Mouse (Mus musculus) myocyte (in vitro differentiated cells): Measurements from ENCODE around the gene Dner. TPM values are rescaled to one million over a fixed set of nuclear protein-coding genes. Genes with fewer than 3 reads are reported as not detected.

Experiments used
- H3K27me3 ChIP-seq: one replicate; pipeline ENCODE4 v1.6.1; 2011; ENCODE audit not compliant: control insufficient read depth, insufficient read depth, insufficient read length
- H3K36me3 ChIP-seq: one replicate; pipeline ENCODE4 v1.6.1; 2011; ENCODE audit not compliant: control insufficient read depth, insufficient read depth
- H3K4me2 ChIP-seq: one replicate; pipeline ENCODE4 v1.6.1; 2011; ENCODE audit warnings: low read depth, control low read depth
- H3K4me3 ChIP-seq: one replicate; pipeline ENCODE4 v1.5.1; 2011; ENCODE audit warnings: mild to moderate bottlenecking, control low read depth, moderate library complexity
- H3K79me2 ChIP-seq: one replicate; pipeline ENCODE4 v1.6.1; 2011; ENCODE audit not compliant: control insufficient read depth, insufficient read depth
- H3ac ChIP-seq: one replicate; pipeline ENCODE4 v1.6.1; 2011; ENCODE audit not compliant: control insufficient read depth, insufficient read length
- CEBPB ChIP-seq: IDR thresholded peaks from 2 replicates; pipeline ENCODE4 v1.6.1; 2011; ENCODE audit warnings: mild to moderate bottlenecking, moderate library complexity; ENCODE audit not compliant: poor library complexity, insufficient read depth, severe bottlenecking
- E2F4 ChIP-seq: IDR thresholded peaks from one replicate; pipeline ENCODE4 v1.6.1; 2011; ENCODE audit warnings: mild to moderate bottlenecking, control low read depth, moderate library complexity; ENCODE audit not compliant: insufficient read depth
- MAX ChIP-seq: IDR thresholded peaks from one replicate; pipeline ENCODE4 v1.6.1; 2011; ENCODE audit warnings: low read depth, mild to moderate bottlenecking, control low read depth
- MYOD1 ChIP-seq, 3 experiments: IDR thresholded peaks; one replicate each; pipeline ENCODE4 v1.6.1; 2011; ENCODE audit warnings: control low read depth in 2 of 3, low read depth in 2 of 3, mild to moderate bottlenecking in 2 of 3, moderate library complexity in 1 of 3; ENCODE audit not compliant: insufficient read length in 2 of 3, control insufficient read depth in 1 of 3
- MYOG ChIP-seq, 3 experiments: IDR thresholded peaks; one replicate each; pipeline ENCODE4 v1.6.1; 2011; ENCODE audit warnings: control low read depth in 2 of 3, low read depth in 2 of 3, mild to moderate bottlenecking in 2 of 3; ENCODE audit not compliant: insufficient read length in 2 of 3, control insufficient read depth in 1 of 3, insufficient read depth in 1 of 3
- POLR2A ChIP-seq: IDR thresholded peaks from one replicate; pipeline ENCODE4 v1.6.1; 2011; ENCODE audit warnings: low read depth, mild to moderate bottlenecking, control low read depth, moderate library complexity; ENCODE audit not compliant: insufficient read length
- POLR2AphosphoS2 ChIP-seq: IDR thresholded peaks from one replicate; pipeline ENCODE4 v1.6.1; 2011; ENCODE audit warnings: low read depth, control low read depth; ENCODE audit not compliant: insufficient read length
- REST ChIP-seq: IDR thresholded peaks from one replicate; pipeline ENCODE4 v1.6.1; 2011; ENCODE audit warnings: mild to moderate bottlenecking, control low read depth, moderate library complexity; ENCODE audit not compliant: insufficient read depth, insufficient read length
- SRF ChIP-seq: IDR thresholded peaks from one replicate; pipeline ENCODE4 v1.6.1; 2011; ENCODE audit warnings: low read depth; ENCODE audit not compliant: control insufficient read depth, insufficient read length
- TCF12 ChIP-seq: IDR thresholded peaks from one replicate; pipeline ENCODE4 v1.6.1; 2011; ENCODE audit warnings: mild to moderate bottlenecking, control low read depth; ENCODE audit not compliant: poor library complexity, insufficient read depth, severe bottlenecking
- TCF3 ChIP-seq: IDR thresholded peaks from one replicate; pipeline ENCODE4 v1.6.1; 2011; ENCODE audit warnings: low read depth, control low read depth; ENCODE audit not compliant: insufficient read length
- USF1 ChIP-seq: IDR thresholded peaks from one replicate; pipeline ENCODE4 v1.6.1; 2011; ENCODE audit warnings: low read depth, mild to moderate bottlenecking, control low read depth, moderate library complexity
- polyA plus RNA-seq: library from polyadenylated mRNA; unstranded; fragments of >200 nt; fragmentation: generic; extraction: Trizol; gene quantifications from one replicate; pipeline ENCODE4 v1.2.1, GENCODE M21; 2012; ENCODE audit warnings: missing spikeins

Gene Dner
- polyA plus RNA-seq, 1 experiment, result 0.05 TPM

GRCm38 (mm10) chr1:84581812-84582211 is 114.2 kb downstream of the Dner start:
- TF ChIP-seq MYOG (IDR thresholded peaks at IDR 0.05; ENCODE audit: control insufficient read depth in 1 of 3, insufficient read depth in 1 of 3, insufficient read length in 2 of 3, low read depth in 2 of 3) (no peak), USF1 (no peak), CEBPB (no peak)
- no peak overlapping the region for H3K4me2 ChIP-seq
- H3K36me3 ChIP-seq, result no peaks in the 10 kb centered on the region
- H3K79me2 ChIP-seq, result no peaks in the 10 kb centered on the region
- H3K4me3 ChIP-seq, result no peak overlapping the region
- no peaks in the 10 kb centered on the region for H3K27me3 ChIP-seq
- no peak overlapping the region for H3ac ChIP-seq

GRCm38 (mm10) chr1:84561841-84562240 is 134.2 kb downstream of the Dner start:
- H3K4me2 ChIP-seq, result peak overlapping the region; percentile 12
- H3K27me3 ChIP-seq, result no peaks in the 10 kb centered on the region
- TF ChIP-seq TCF12 (no peak), USF1 (peak; percentile 53)
- H3K79me2 ChIP-seq, result no peaks in the 10 kb centered on the region
- H3K36me3 ChIP-seq, result no peaks in the 10 kb centered on the region
- H3K4me3 ChIP-seq, result no peak overlapping the region
- no peak overlapping the region for H3ac ChIP-seq

- Histone ChIP-seq H3K27me3 (no peaks in the 10 kb centered on the region), H3K4me3 (no peak overlapping the region), H3K36me3 (no peaks in the 10 kb centered on the region), H3K4me2 (peak overlapping the region; percentile 12), H3K79me2 (no peaks in the 10 kb centered on the region), H3ac (no peak overlapping the region)
- TF ChIP-seq TCF12 (no peak), MYOD1 (IDR thresholded peaks at IDR 0.05; ENCODE audit: control insufficient read depth in 1 of 3, insufficient read length in 2 of 3, low read depth in 2 of 3) (no peak), REST (no peak), MAX (no peak), SRF (no peak), USF1 (no peak), CEBPB (no peak), MYOG (IDR thresholded peaks at IDR 0.05; ENCODE audit: control insufficient read depth in 1 of 3, insufficient read depth in 1 of 3, insufficient read length in 2 of 3, low read depth in 2 of 3) (no peak), TCF3 (no peak), POLR2AphosphoS2 (no peak)
Observed at GRCm38 (mm10) chr1:84561387-84561786, 134.6 kb downstream of the Dner start.

- H3K4me2 ChIP-seq, result no peak overlapping the region
- H3K27me3 ChIP-seq, result no peaks in the 10 kb centered on the region
- TF ChIP-seq USF1, result no peak
- no peak for TF ChIP-seq CEBPB
- no peak for TF ChIP-seq TCF3
- no peak for TF ChIP-seq MYOG (IDR thresholded peaks at IDR 0.05; ENCODE audit: control insufficient read depth in 1 of 3, insufficient read depth in 1 of 3, insufficient read length in 2 of 3, low read depth in 2 of 3)
- TF ChIP-seq TCF12, result no peak
- no peak for TF ChIP-seq SRF
- TF ChIP-seq E2F4, result no peak
- no peak for TF ChIP-seq POLR2A
- no peak for TF ChIP-seq POLR2AphosphoS2
- TF ChIP-seq REST, result no peak
- no peak for TF ChIP-seq MYOD1 (IDR thresholded peaks at IDR 0.05; ENCODE audit: control insufficient read depth in 1 of 3, insufficient read length in 2 of 3, low read depth in 2 of 3)
- TF ChIP-seq MAX, result no peak
Observed at GRCm38 (mm10) chr1:84556546-84557511, 139.2 kb downstream of the Dner start.

GRCm38 (mm10) chr1:84552005-84552404 is 144.0 kb downstream of the Dner start:
- Histone ChIP-seq H3K4me3 (no peak overlapping the region), H3K27me3 (no peaks in the 10 kb centered on the region), H3K4me2 (no peak overlapping the region), H3K79me2 (no peaks in the 10 kb centered on the region), H3ac (no peak overlapping the region), H3K36me3 (no peaks in the 10 kb centered on the region)
- TF ChIP-seq USF1, result no peak
- no peak for TF ChIP-seq MYOG (IDR thresholded peaks at IDR 0.05; ENCODE audit: control insufficient read depth in 1 of 3, insufficient read depth in 1 of 3, insufficient read length in 2 of 3, low read depth in 2 of 3)
- TF ChIP-seq POLR2A, result no peak
- no peak for TF ChIP-seq TCF12
- no peak for TF ChIP-seq POLR2AphosphoS2
- TF ChIP-seq MYOD1 (IDR thresholded peaks at IDR 0.05; ENCODE audit: control insufficient read depth in 1 of 3, insufficient read length in 2 of 3, low read depth in 2 of 3), result no peak
- no peak for TF ChIP-seq TCF3
- no peak for TF ChIP-seq REST
- TF ChIP-seq E2F4, result no peak

More at GRCm38 (mm10) chr1:84556546-84557511, 139.2 kb downstream of the Dner start:
- Histone ChIP-seq H3ac (no peak overlapping the region), H3K36me3 (no peaks in the 10 kb centered on the region), H3K4me3 (no peak overlapping the region), H3K79me2 (no peaks in the 10 kb centered on the region)
